Mouse (Mus musculus): Measurements from ENCODE around the gene Plscr5.
"Not testable (repeated sequence)": the region's sequence is repeated elsewhere in the genome, so short reads cannot be mapped to it uniquely, and the experiment has no call there.

The Plscr5 gene

GRCm38 (mm10) chr9:92192636-92193035, at the start of gene Plscr5:
Plscr5 (plus strand) TSS chr9:92192936.
- DNase-seq (ENCODE audit: low read depth, low spot score), result not testable (repeated sequence)

- peak; percentile 32 for DNase-seq (ENCODE audit: low read depth, low spot score)
Measured at GRCm38 (mm10) chr9:92147555-92148248, 45.0 kb upstream of the Plscr5 start.

GRCm38 (mm10) chr9:92162213-92162612, 30.5 kb upstream of the Plscr5 start:
- DNase-seq (ENCODE audit: low read depth, low spot score), result no peak

- DNase-seq (ENCODE audit: low read depth, low spot score), result no peak
Measured at GRCm38 (mm10) chr9:92173318-92173985, 19.3 kb upstream of the Plscr5 start.

- DNase-seq (ENCODE audit: low read depth, low spot score), result peak; percentile 25
Measured at GRCm38 (mm10) chr9:92174176-92175075, 18.3 kb upstream of the Plscr5 start.

- no peak for DNase-seq (ENCODE audit: low read depth, low spot score)
Measured at GRCm38 (mm10) chr9:92178861-92179469, 13.8 kb upstream of the Plscr5 start.

GRCm38 (mm10) chr9:92191295-92191694, 1.4 kb upstream of the Plscr5 start:
- DNase-seq (ENCODE audit: low read depth, low spot score), result no peak

GRCm38 (mm10) chr9:92198408-92198807, 5.7 kb downstream of the Plscr5 start:
- no peak for DNase-seq (ENCODE audit: low read depth, low spot score)

GRCm38 (mm10) chr9:92199564-92199963, 6.8 kb downstream of the Plscr5 start:
- no peak for DNase-seq (ENCODE audit: low read depth, low spot score)

- peak; percentile 23 for DNase-seq (ENCODE audit: low read depth, low spot score)
Measured at GRCm38 (mm10) chr9:92204397-92204796, 11.7 kb downstream of the Plscr5 start.

- peak; percentile 24 for DNase-seq (ENCODE audit: low read depth, low spot score)
Measured at GRCm38 (mm10) chr9:92207307-92207706, 14.6 kb downstream of the Plscr5 start.

GRCm38 (mm10) chr9:92207757-92208156, 15.0 kb downstream of the Plscr5 start:
- no peak for DNase-seq (ENCODE audit: low read depth, low spot score)

- DNase-seq (ENCODE audit: low read depth, low spot score), result no peak
Measured at GRCm38 (mm10) chr9:92209850-92210249, 17.1 kb downstream of the Plscr5 start.

- DNase-seq (ENCODE audit: low read depth, low spot score), result no peak
Measured at GRCm38 (mm10) chr9:92210386-92210967, 17.7 kb downstream of the Plscr5 start.

GRCm38 (mm10) chr9:92211048-92211447, 18.3 kb downstream of the Plscr5 start:
- no peak for DNase-seq (ENCODE audit: low read depth, low spot score)

- DNase-seq (ENCODE audit: low read depth, low spot score), result no peak
Measured at GRCm38 (mm10) chr9:92217484-92217883, 24.7 kb downstream of the Plscr5 start.

GRCm38 (mm10) chr9:92217896-92218295, 25.2 kb downstream of the Plscr5 start:
- DNase-seq (ENCODE audit: low read depth, low spot score), result no peak

- DNase-seq (ENCODE audit: low read depth, low spot score), result no peak
Measured at GRCm38 (mm10) chr9:92220151-92220550, 27.4 kb downstream of the Plscr5 start.

- no peak for DNase-seq (ENCODE audit: low read depth, low spot score)
Measured at GRCm38 (mm10) chr9:92221480-92221879, 28.7 kb downstream of the Plscr5 start.

GRCm38 (mm10) chr9:92224598-92225231, 32.0 kb downstream of the Plscr5 start:
- DNase-seq (ENCODE audit: low read depth, low spot score), result no peak

- no peak for DNase-seq (ENCODE audit: low read depth, low spot score)
Measured at GRCm38 (mm10) chr9:92226127-92226655, 33.5 kb downstream of the Plscr5 start.

All from forelimb bud, embryonic 11.5 days (tissue).